Mouse (Mus musculus): ENCODE measurements around the gene Mef2d. TPM values are rescaled to one million over a fixed set of nuclear protein-coding genes. Genes with fewer than 3 reads are reported as not detected.
A peak's percentile ranks its signal among the peaks of the same experiment; 100 is the strongest.

Mef2d gene
- polyA plus RNA-seq, 1 experiment from 2014 or later: 12.1 TPM

GRCm38 (mm10) chr3:88121164-88122131 lies 20.7 kb upstream of the Mef2d start:
- 67% methylated on average over 14 of the region's 14 CpGs for WGBS (ENCODE audit: insufficient replicate concordance)
- ATAC-seq: no peak
- peaks cover 45% of the 10 kb centered on the region for H3K36me3 ChIP-seq
- no peaks in the 10 kb centered on the region for H3K27me3 ChIP-seq (replicated peaks)
- no peak overlapping the region for H3K9ac ChIP-seq
- H3K4me3 ChIP-seq: no peak overlapping the region
- 0 out of 2 replicates have a peak, but pooled peaks cover 4% of the 10 kb centered on the region for H3K4me1 ChIP-seq
- H3K4me2 ChIP-seq: no peak overlapping the region
- no peak overlapping the region for H3K27ac ChIP-seq
- no peaks in the 10 kb centered on the region for H3K9me3 ChIP-seq (replicated peaks)

- peaks cover 9% of the 10 kb centered on the region for H3K36me3 ChIP-seq
- H3K9ac ChIP-seq: no peak overlapping the region
- H3K27me3 ChIP-seq (replicated peaks): no peaks in the 10 kb centered on the region
- no peak overlapping the region for H3K27ac ChIP-seq
- H3K9me3 ChIP-seq (replicated peaks): no peaks in the 10 kb centered on the region
- H3K4me2 ChIP-seq: no peak overlapping the region
- 30% methylated on average over 4 of the region's 4 CpGs for WGBS (ENCODE audit: insufficient replicate concordance)
- no peak overlapping the region for H3K4me3 ChIP-seq
- ATAC-seq: no peak
- H3K4me1 ChIP-seq: 0 out of 2 replicates have a peak, but pooled peaks cover 4% of the 10 kb centered on the region
Measured at GRCm38 (mm10) chr3:88125195-88125594, 17.0 kb upstream of the Mef2d start.

GRCm38 (mm10) chr3:88126181-88126580 lies 16.0 kb upstream of the Mef2d start:
- Histone ChIP-seq H3K27me3 (replicated peaks) (no peaks in the 10 kb centered on the region), H3K4me1 (0 out of 2 replicates have a peak, but pooled peaks cover under 1% of the 10 kb centered on the region), H3K4me3 (no peak overlapping the region), H3K4me2 (no peak overlapping the region), H3K9ac (no peak overlapping the region), H3K27ac (no peak overlapping the region), H3K9me3 (replicated peaks) (no peaks in the 10 kb centered on the region), H3K36me3 (no peaks in the 10 kb centered on the region)
- ATAC-seq: no peak
- 79% methylated on average over 7 of the region's 7 CpGs for WGBS (ENCODE audit: insufficient replicate concordance)

- no peak overlapping the region for H3K4me3 ChIP-seq
- no peaks in the 10 kb centered on the region for H3K36me3 ChIP-seq
- H3K9ac ChIP-seq: no peak overlapping the region
- H3K27ac ChIP-seq: no peak overlapping the region
- H3K27me3 ChIP-seq (replicated peaks): no peaks in the 10 kb centered on the region
- no peaks in the 10 kb centered on the region for H3K9me3 ChIP-seq (replicated peaks)
- H3K4me2 ChIP-seq: no peak overlapping the region
- H3K4me1 ChIP-seq: no peaks in the 10 kb centered on the region
- ATAC-seq: no peak
- WGBS (ENCODE audit: insufficient replicate concordance): 41% methylated on average over 3 of the region's 3 CpGs
Measured at GRCm38 (mm10) chr3:88127636-88128035, 14.5 kb upstream of the Mef2d start.

GRCm38 (mm10) chr3:88128056-88128455 lies 14.1 kb upstream of the Mef2d start:
- Histone ChIP-seq H3K4me3 (no peak overlapping the region), H3K4me2 (no peak overlapping the region), H3K9ac (no peak overlapping the region), H3K27me3 (replicated peaks) (no peaks in the 10 kb centered on the region), H3K4me1 (no peaks in the 10 kb centered on the region), H3K27ac (no peak overlapping the region), H3K9me3 (replicated peaks) (no peaks in the 10 kb centered on the region), H3K36me3 (no peaks in the 10 kb centered on the region)
- no peak for ATAC-seq
- 69% methylated on average over 5 of the region's 5 CpGs for WGBS (ENCODE audit: insufficient replicate concordance)

- no peak for ATAC-seq
- 48% methylated on average over 4 of the region's 4 CpGs for WGBS (ENCODE audit: insufficient replicate concordance)
- H3K27ac ChIP-seq: no peak overlapping the region
- no peaks in the 10 kb centered on the region for H3K36me3 ChIP-seq
- H3K4me1 ChIP-seq: peaks cover 6% of the 10 kb centered on the region
- H3K27me3 ChIP-seq (replicated peaks): no peaks in the 10 kb centered on the region
- no peaks in the 10 kb centered on the region for H3K9me3 ChIP-seq (replicated peaks)
- no peak overlapping the region for H3K9ac ChIP-seq
- no peak overlapping the region for H3K4me2 ChIP-seq
- H3K4me3 ChIP-seq: no peak overlapping the region
Measured at GRCm38 (mm10) chr3:88129006-88129405, 13.2 kb upstream of the Mef2d start.

- H3K4me2 ChIP-seq: no peak overlapping the region
- 77% methylated on average over 3 of the region's 3 CpGs for WGBS (ENCODE audit: insufficient replicate concordance)
- H3K27me3 ChIP-seq (replicated peaks): no peaks in the 10 kb centered on the region
- H3K9me3 ChIP-seq (replicated peaks): no peaks in the 10 kb centered on the region
- no peaks in the 10 kb centered on the region for H3K36me3 ChIP-seq
- H3K9ac ChIP-seq: no peak overlapping the region
- no peak for ATAC-seq
- H3K4me3 ChIP-seq: no peak overlapping the region
- no peak overlapping the region for H3K27ac ChIP-seq
- H3K4me1 ChIP-seq: peaks cover 6% of the 10 kb centered on the region
Measured at GRCm38 (mm10) chr3:88131071-88131470, 11.1 kb upstream of the Mef2d start.

- Histone ChIP-seq H3K4me1 (peaks cover 12% of the 10 kb centered on the region), H3K27ac (no peak overlapping the region), H3K9ac (no peak overlapping the region), H3K4me3 (no peak overlapping the region), H3K27me3 (replicated peaks) (no peaks in the 10 kb centered on the region), H3K36me3 (no peaks in the 10 kb centered on the region), H3K4me2 (no peak overlapping the region), H3K9me3 (replicated peaks) (no peaks in the 10 kb centered on the region)
- WGBS (ENCODE audit: insufficient replicate concordance): 67% methylated on average over 2 of the region's 2 CpGs
- ATAC-seq: no peak
Measured at GRCm38 (mm10) chr3:88132492-88132891, 9.7 kb upstream of the Mef2d start.

GRCm38 (mm10) chr3:88133187-88133771 lies 8.9 kb upstream of the Mef2d start:
- ATAC-seq: no peak
- Histone ChIP-seq H3K4me1 (peaks cover 18% of the 10 kb centered on the region), H3K4me3 (no peak overlapping the region), H3K36me3 (no peaks in the 10 kb centered on the region), H3K4me2 (no peak overlapping the region), H3K9me3 (replicated peaks) (no peaks in the 10 kb centered on the region), H3K27ac (no peak overlapping the region), H3K9ac (no peak overlapping the region), H3K27me3 (replicated peaks) (no peaks in the 10 kb centered on the region)
- WGBS (ENCODE audit: insufficient replicate concordance): 61% methylated on average over 4 of the region's 4 CpGs

GRCm38 (mm10) chr3:88136346-88136745 lies 5.8 kb upstream of the Mef2d start:
- H3K27ac ChIP-seq: no peak overlapping the region
- ATAC-seq: no peak
- H3K36me3 ChIP-seq: no peaks in the 10 kb centered on the region
- no peak overlapping the region for H3K4me3 ChIP-seq
- 81% methylated on average over 9 of the region's 9 CpGs for WGBS (ENCODE audit: insufficient replicate concordance)
- H3K27me3 ChIP-seq (replicated peaks): 0 out of 2 replicates have a peak, but pooled peaks cover 2% of the 10 kb centered on the region
- no peak overlapping the region for H3K4me2 ChIP-seq
- H3K9me3 ChIP-seq (replicated peaks): no peaks in the 10 kb centered on the region
- peaks cover 48% of the 10 kb centered on the region for H3K4me1 ChIP-seq
- no peak overlapping the region for H3K9ac ChIP-seq

GRCm38 (mm10) chr3:88136945-88137494 lies 5.2 kb upstream of the Mef2d start:
- 0 out of 2 replicates have a peak, but pooled peaks cover 2% of the 10 kb centered on the region for H3K27me3 ChIP-seq (replicated peaks)
- ATAC-seq: no peak
- no peak overlapping the region; the same call in 1 of the 2 replicates for H3K4me2 ChIP-seq
- no peaks in the 10 kb centered on the region for H3K36me3 ChIP-seq
- 64% methylated on average over 4 of the region's 4 CpGs for WGBS (ENCODE audit: insufficient replicate concordance)
- H3K4me1 ChIP-seq: peaks cover 54% of the 10 kb centered on the region
- peak overlapping the region; percentile 11; the same call in 1 of the 2 replicates for H3K27ac ChIP-seq
- H3K9me3 ChIP-seq (replicated peaks): no peaks in the 10 kb centered on the region
- H3K9ac ChIP-seq: no peak overlapping the region
- no peak overlapping the region for H3K4me3 ChIP-seq

GRCm38 (mm10) chr3:88137821-88138220 lies 4.4 kb upstream of the Mef2d start:
- Histone ChIP-seq H3K4me3 (peak overlapping the region; percentile 58), H3K9ac (peak overlapping the region; percentile 68; the same call in 1 of the 2 replicates), H3K27ac (0 out of 2 replicates have a peak overlapping the region, but pooled peaks have one; percentile 57), H3K4me2 (peak overlapping the region; percentile 82), H3K27me3 (replicated peaks) (0 out of 2 replicates have a peak, but pooled peaks cover 2% of the 10 kb centered on the region), H3K4me1 (peaks cover 56% of the 10 kb centered on the region), H3K36me3 (no peaks in the 10 kb centered on the region), H3K9me3 (replicated peaks) (no peaks in the 10 kb centered on the region)
- no peak for ATAC-seq
- 7% methylated on average over 3 of the region's 3 CpGs for WGBS (ENCODE audit: insufficient replicate concordance)
